11 mouse cellular contexts compared by ENCODE assay signal in the genomic region with DNA sequence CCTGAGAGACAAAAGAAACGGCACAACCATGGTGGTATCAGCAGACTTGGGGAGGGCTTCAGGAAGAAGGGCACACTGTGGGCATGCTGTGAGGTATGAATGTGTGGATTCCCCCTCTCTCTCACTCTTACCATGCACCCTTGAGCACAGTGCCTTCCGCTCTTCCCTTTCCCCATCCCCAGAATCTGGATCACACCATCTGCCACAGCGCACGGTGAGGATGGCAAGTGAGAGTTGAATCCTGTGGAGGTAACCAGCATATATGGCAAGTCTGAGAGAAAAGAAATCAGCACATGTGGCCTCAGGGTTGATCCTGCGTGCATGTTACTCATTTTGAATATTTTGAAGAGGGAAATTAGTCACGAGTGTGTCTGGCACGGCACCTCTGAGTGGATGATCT.
"Had no signal": no experiment of that assay in that cellular context is flagged by ENCODE, and none has a peak within 500 bp of the region (broad histone marks: within the 10 kb centered on the region; RNA-seq: fewer than 3 reads in every experiment).

No protein-coding gene starts in this region.

- H3K27ac ChIP-seq: layer of hippocampus, adult 2 months; limb, embryonic 13.5 days; liver, embryonic 14.5 days; midbrain, embryonic 13.5 days; stomach, embryonic 15.5 days had no signal

- DNase-seq: kidney, adult 8-10 months; kidney, postnatal 36 days; left cerebral cortex, postnatal 4 days; lung, adult 18-20 months; thymus, adult 2 months; thymus, postnatal 36 days had no signal

- H3K4me3 ChIP-seq: layer of hippocampus, adult 2 months; limb, embryonic 13.5 days; midbrain, embryonic 13.5 days; stomach, embryonic 15.5 days had no signal
